Mouse (Mus musculus) cerebellum, postnatal 4 days (tissue): Measurements from ENCODE around the gene BC030500.

Experiments used
- DNase-seq, 2 experiments: peaks; one replicate each; pipeline ENCODE4 v3.0.0; 2022; ENCODE audit warnings: low spot score in 2 of 2, mixed read lengths in 1 of 2

The BC030500 gene

GRCm38 (mm10) chr8:58911677-58912076 is at the start of gene BC030500:
Gene BC030500 (plus strand): TSS chr8:58911755.
- DNase-seq = no peak

DNA sequence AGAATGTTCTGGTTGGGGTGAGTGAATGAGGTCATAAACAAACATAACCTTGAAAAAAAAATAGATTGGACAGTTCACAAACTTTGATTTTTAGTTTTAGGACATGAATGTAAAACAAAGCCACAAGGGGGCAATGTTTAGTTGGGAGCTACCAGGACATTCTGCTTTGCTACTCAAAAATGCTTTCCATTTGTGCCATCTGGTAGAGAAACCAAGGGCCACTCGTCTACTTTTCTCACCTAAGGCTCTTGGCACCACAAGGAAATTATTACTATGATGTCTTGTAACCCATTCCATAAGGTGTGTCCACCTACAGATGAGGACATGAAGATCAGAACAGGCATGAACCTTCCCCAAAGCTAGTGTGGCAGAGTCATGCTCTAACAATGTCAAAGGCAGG is 25.1 kb upstream of the BC030500 start:
- no peak for DNase-seq

DNA sequence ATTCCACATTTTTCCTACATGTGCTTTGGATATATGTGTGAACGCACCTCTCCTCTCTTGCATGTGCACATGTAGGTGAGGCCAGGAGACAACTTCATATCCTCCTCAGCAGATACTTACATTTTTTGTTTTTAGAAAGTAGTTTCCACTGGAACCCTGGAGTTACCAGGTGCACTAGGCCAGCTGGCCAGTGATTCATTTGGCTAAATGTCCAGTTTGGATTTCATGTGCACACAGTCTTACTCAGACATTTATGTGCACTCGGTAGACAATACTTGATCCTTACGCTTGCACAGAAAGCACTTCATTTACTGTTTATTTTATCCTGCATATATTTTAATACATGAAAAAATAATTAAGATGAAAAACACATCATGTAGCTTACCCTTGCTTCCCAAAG is 21.0 kb upstream of the BC030500 start:
- no peak for DNase-seq

- no peak for DNase-seq
Observed at GRCm38 (mm10) chr8:58895960-58896359, 15.6 kb upstream of the BC030500 start.

DNA sequence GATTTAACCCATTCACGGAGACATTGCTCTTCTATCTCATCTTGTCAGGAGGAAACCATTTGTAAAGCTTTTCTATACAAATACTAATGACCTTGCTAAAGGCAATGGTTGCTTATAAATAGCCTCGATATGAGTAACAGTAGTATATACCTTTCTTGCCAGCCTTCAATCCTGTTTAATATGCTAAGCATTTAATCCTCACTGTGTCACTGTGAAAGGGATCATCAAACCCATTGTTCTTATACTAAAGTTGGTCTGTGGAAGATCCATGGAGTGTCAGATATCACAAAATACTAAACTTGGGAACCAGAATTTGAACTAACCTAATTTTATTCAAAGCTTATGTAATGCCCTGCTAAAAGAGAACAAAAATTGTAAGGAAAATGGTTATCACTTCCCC is 7.1 kb upstream of the BC030500 start:
- no peak for DNase-seq

GRCm38 (mm10) chr8:58912196-58912839 is 763 bp downstream of the BC030500 start, which contains the start of gene Galntl6:
Gene Galntl6 (minus strand): TSS chr8:58912640.
- DNase-seq = peak; percentile 25 to 36

- peak in 1 of 2 experiments; percentile 29 for DNase-seq
Observed at GRCm38 (mm10) chr8:58912840-58913639, 1.5 kb downstream of the BC030500 start.

DNA sequence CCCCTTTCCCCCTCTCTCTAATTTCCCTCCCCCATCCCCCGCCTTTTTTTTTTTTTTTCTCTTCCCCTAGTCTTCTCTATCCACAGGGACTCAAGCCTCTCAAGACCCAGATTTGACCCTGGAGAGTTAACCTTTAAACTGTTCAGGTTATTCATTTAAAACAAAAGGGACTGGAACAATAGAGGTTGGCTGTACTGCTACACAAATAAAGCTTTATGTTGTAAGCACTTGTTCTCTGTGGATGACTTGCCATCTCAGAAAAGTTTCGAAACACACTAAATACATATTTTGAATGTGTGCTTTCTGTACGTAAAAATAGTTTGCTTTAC is 2.0 kb downstream of the BC030500 start:
- no peak for DNase-seq

- DNase-seq = no peak
Observed at GRCm38 (mm10) chr8:58915142-58915541, 3.6 kb downstream of the BC030500 start.

GRCm38 (mm10) chr8:58931066-58931465 is 19.5 kb downstream of the BC030500 start:
- DNase-seq = no peak

- no peak for DNase-seq
Observed at GRCm38 (mm10) chr8:58943773-58944172, 32.2 kb downstream of the BC030500 start.

DNA sequence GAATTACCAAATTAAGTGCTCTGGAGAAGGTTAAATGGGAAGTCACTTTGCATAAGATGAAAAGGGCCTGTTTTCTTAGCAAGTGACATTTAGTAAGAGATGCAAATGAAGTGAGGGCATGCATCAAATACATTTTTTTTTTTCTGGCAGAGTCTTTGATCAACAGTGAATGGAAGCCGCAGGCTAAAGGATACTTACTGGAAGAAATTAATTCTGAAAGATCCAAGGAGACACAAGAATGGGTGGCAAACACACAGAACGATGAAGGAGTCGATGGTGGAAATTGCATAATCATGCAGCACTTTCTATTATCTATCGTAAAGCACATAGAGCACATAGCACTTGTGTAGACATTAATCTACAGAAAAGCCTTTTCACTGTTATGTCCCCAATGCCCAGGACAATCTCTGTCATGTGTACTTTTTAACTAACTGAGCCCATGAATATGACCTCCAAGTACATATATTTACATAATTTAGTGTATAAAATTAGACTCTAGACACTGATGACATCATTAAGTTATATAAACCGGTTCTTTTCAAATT is 45.7 kb downstream of the BC030500 start:
- DNase-seq = no peak
